Mouse (Mus musculus): Measurements from ENCODE around the gene Naa15.
A peak's percentile ranks its signal among the peaks of the same experiment; 100 is the strongest.
"Not testable (repeated sequence)": the region's sequence is repeated elsewhere in the genome, so short reads cannot be mapped to it uniquely, and the experiment has no call there.

The Naa15 gene

GRCm38 (mm10) chr3:51393018-51393417 is 21.9 kb upstream of the Naa15 start:
- not testable (repeated sequence) for ATAC-seq (ENCODE audit: insufficient number of reproducible peaks, low FRiP score, low TSS enrichment)

GRCm38 (mm10) chr3:51393651-51394050 is 21.3 kb upstream of the Naa15 start:
- ATAC-seq (ENCODE audit: insufficient number of reproducible peaks, low FRiP score, low TSS enrichment): no peak

DNA sequence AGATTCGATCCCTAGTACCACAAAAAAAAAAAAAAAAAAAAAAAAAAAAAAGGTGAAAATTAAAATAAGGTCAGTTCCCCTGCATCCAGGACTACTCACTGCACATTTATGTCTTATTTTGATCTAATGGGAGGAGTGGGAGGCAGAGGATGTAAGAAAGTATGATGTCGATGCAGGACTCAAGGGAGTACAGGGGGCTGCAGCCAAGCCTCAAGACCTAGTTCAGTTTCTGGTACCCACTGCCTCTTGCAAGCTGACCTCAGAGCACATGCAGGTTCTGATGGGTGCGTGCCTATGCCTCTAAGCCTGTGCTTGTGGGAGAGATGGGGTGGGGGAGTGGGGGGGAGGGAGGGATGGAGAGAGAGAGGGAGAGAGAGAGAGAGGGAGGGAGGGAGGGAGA is 20.1 kb upstream of the Naa15 start:
- ATAC-seq (ENCODE audit: insufficient number of reproducible peaks, low FRiP score, low TSS enrichment): no peak

DNA sequence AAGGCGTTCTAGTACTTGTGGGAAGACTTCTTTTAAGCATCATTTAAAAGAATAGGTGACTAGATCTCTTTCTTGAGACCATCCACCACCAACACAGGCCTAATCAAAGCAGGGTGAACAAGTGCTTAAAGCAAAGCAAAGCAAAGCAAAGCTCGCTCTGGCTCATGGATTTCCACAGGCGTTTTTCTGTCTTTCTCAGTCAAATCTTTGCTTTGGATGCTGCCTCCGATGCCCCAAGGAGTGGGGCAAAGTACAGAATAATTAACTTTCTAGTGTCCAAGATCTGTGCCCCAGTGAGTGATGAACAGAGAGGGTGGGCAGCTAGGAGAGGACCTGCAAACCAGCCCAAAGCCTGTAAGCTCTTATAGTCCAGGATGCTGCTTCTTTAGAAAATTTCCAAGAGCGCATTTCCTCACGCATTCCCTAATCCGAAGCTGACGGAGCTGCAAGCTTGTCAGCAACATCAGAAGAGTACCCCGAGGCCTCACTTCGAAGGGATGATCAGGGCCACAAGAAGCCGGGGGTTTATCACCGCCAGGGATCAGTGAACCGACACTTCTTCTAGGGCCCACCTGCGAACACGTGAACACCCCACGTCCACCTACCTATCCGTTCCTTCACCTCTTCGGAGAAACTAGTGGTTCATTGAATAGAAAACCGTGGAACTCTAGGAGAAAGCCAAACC is 19.3 kb upstream of the Naa15 start:
- no peak for ATAC-seq (ENCODE audit: insufficient number of reproducible peaks, low FRiP score, low TSS enrichment)

DNA sequence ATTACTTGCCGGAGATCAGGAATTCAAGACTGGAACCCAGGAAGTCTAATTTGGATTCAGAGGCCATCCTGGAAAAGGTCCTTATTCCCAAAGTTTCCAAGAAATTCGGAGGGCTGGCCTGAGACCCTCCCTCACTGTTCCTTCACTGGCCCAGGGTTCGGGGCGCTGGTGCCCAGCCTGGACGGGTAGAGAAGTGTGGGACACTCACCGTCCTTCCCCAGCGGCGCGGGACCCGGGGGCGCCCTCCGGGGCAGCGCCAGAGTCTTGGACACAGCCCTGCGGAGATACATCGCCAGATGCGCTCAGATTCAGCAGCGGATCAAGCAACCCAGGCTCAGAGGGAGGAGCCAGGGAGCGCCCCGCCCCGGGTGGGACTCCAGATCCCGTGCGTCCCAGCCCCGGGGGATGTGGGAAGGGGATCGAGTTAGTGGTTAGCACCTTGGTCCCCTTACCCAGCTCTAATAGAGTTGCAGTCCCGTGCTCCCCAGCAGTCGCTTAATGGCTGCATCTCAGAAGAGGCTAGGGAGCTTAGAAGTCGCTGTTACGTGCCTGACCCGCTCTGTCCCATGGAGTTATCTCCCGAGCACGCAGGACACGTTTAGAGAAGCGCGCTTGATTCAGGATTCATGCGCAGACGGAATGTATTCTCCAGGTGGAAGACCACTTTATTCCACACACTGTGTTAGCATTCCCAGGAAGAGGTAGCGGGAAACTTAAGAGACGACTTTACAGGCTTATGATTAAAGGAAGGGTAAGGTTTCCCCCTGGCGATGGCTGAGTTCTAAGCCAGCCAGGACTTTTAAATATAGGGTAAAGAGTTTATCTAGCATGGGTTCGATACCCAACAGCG is 18.5 kb upstream of the Naa15 start, which contains the start of gene Mgarp:
TSS of gene Mgarp (minus strand) at position 520 of the 850 bp plus-strand sequence.
- ATAC-seq (ENCODE audit: insufficient number of reproducible peaks, low FRiP score, low TSS enrichment): 0 out of 2 replicates have a peak, but pooled peaks have one; percentile 31

DNA sequence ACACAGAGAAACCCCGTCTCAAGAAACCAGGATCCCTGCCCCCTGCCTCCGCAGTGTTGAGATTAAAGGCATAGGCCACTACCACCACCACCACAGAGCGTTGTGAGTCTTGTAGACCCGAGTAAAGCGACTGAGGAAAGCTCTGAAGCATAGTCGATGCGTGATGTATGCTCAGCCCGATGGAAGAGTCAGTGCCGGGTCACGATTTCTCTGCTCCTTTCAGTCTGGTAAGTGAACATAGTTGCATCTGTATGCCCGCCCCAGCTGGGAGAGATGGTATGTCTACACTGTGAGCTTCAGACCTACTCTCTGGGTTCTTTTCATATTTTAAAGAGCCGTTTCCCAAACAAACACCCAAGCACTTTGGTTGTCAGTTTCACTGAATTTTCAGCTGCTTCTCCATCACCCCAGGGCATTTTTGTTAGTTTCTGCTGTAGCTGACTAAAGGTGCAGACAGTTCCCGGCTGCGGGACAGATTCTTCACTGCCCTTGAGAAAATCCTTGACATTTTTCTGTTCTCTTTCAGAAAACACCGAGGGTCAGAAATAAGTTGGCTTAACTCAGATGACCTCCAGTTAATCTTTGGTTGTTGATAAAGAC is 17.1 kb upstream of the Naa15 start:
- no peak for ATAC-seq (ENCODE audit: insufficient number of reproducible peaks, low FRiP score, low TSS enrichment)

DNA sequence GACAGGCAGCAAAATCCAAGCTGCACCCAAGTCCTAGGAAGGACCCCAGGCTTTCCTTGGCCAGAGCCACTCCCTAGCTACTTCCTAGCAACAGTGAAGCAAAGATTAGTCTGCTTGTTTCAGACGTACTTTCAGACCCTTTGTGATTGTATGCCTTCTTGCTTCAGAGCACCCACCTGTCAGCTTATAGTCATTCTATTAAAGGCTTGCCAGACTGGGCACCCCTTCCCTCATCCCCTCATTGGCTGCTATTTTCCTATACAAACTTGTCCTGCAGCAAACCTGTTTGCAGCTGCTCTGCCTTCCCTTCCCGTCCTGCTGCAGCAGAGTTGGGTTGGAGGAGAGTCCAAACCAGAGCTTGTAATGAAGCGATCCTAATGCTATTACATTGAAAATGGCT is 16.3 kb upstream of the Naa15 start:
- ATAC-seq (ENCODE audit: insufficient number of reproducible peaks, low FRiP score, low TSS enrichment): no peak

GRCm38 (mm10) chr3:51399531-51399930 is 15.4 kb upstream of the Naa15 start:
- ATAC-seq (ENCODE audit: insufficient number of reproducible peaks, low FRiP score, low TSS enrichment): no peak

DNA sequence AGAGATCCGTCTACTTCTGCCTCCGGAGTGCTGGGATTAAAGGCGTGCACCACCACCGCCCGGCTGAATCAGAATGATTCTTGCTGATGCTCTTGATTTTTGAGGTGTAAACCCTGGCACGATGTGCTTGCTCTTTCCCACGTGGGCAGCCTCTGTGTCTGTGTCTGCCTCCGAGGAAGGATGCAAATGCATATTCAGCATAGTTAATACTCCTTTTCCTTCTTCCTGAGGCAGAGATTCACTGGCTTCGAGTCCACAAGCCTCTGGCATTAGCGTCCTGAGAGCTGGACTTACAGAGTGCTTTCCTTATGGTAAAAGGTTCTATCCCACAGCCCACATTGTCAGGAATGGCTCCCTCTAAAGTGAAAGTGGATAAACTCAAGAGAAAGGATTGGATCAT is 14.3 kb upstream of the Naa15 start:
- ATAC-seq (ENCODE audit: insufficient number of reproducible peaks, low FRiP score, low TSS enrichment): no peak

- ATAC-seq (ENCODE audit: insufficient number of reproducible peaks, low FRiP score, low TSS enrichment): not testable (repeated sequence)
These were observed 12.9 kb upstream of the Naa15 start for GRCm38 (mm10) chr3:51402054-51402453.

GRCm38 (mm10) chr3:51402628-51403027 is 12.3 kb upstream of the Naa15 start:
- ATAC-seq (ENCODE audit: insufficient number of reproducible peaks, low FRiP score, low TSS enrichment): no peak

GRCm38 (mm10) chr3:51407870-51408560 is 6.9 kb upstream of the Naa15 start:
- ATAC-seq (ENCODE audit: insufficient number of reproducible peaks, low FRiP score, low TSS enrichment): no peak

DNA sequence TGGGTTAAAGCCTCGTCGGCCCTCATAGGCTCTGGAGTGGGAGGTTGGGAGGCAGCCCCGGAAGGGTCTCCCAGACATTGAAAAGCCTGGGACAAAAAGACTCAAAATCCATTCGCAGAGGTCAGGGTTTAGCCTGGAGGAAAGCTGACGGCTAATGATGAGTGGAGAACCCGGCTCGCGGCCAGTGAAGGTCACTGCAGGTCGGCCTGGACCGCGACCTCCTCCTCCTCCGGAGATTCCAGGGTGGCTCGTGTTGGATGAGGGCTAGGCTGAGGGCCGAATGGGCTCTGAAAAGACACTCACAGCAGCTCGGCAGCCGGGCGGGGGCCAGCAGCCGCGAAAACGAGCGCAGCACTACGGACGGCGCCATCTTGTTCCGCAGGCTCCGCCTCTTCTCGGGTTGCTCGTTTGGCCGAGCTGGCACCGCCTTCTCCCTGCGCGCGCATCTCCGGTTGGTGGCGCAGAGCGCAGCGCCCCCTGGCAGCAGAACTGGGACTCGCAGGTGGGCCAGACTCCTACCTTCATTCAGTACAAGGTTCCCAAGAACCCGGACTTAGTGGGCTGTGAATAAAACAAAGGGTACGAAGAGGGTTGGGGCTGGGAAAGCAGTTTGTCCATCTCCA is 6.3 kb upstream of the Naa15 start, which contains the start of gene Ndufc1:
TSS of gene Ndufc1 (minus strand) at position 428 of the 623 bp plus-strand sequence.
- ATAC-seq (ENCODE audit: insufficient number of reproducible peaks, low FRiP score, low TSS enrichment): peak; percentile 94

DNA sequence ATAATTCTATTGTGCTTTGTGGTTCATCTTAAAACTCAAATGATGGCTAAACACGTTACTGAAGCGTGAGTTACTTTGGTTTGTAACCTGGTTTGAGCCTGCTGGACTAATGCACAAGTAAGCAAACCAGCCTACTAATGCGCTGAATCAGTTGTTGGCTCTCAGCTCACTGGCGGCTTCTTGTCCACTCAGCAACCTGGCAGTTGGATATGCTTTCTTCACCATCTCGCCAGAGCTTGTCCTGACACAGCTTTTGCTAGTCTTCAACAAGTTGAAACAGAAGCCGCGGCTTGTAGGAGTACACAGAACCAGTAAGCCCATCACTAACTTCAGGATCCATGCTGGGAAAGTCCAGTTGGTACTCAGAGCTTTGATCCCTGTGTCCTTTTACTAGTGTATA is 2.5 kb upstream of the Naa15 start:
- ATAC-seq (ENCODE audit: insufficient number of reproducible peaks, low FRiP score, low TSS enrichment): no peak

DNA sequence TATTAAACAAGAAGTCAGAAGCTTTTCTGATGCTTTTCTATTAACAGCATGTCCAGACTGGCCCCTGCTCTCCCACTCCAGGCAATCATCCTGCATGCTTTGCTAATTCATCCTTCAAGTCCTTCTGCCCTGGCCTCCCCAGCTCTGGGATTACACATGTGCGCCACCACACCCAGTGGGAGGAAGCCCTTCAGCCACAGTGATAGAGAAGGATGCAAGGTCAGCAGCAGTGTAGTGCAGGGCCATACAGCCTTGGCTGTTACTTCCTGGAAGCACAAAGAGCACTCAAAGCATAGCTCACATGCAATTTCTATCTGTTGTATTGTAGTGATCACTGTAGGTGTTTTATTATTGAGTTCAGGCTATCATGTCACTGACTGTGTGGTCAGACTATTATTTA is 1.7 kb upstream of the Naa15 start:
- ATAC-seq (ENCODE audit: insufficient number of reproducible peaks, low FRiP score, low TSS enrichment): no peak

DNA sequence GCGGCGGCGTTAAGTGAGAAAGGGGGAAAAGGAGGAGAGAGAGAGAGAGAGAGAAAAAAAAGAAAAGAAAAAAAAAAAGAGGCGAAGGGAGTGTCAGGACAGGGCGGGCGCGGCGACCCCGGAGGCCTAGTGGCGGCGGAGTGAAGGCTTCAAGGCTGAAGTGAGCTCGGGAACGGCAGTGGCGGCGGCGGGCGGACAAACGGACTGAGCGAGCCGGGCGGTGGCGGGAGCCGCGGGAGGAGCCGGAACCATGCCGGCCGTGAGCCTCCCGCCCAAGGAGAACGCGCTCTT is 1.1 kb downstream of the Naa15 start:
- ATAC-seq (ENCODE audit: insufficient number of reproducible peaks, low FRiP score, low TSS enrichment): peak; percentile 57

DNA sequence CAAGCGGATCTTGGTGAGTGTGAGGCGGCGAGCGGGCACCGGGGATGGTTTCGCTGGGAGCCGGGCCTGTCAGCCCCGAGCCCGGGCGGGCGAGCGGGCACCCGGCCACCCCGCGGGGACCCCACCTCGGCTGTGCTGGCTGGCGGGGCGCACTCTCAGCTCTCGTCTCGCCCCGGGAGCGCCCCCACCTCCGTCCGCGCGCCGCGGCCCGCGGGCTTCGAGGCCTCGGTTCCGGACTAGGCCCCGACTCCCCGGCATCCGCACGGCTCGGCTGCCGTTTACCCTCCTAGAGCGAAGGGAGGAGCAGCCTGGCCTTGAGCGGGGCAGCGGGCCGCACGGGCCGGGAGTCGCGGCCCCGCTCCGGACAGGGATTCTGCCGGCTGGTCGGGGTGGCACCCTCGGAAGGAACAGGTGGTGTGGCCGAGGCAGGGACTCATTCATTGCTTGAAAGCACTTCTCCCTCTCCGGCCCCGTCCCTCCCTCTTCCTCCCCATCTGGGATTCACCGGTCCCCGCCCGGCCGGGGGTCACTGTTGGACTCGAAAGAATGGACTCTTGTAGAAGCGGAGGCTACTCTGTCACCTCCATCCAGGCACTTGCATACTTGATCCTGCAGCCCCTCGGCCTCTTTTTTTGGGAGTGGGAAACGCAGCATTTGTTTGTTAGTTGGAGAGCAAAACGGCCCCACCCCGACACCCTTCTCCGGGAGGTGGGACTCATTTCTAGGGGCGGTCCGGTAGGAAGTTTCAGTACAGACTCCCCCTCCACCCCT is 1.6 kb downstream of the Naa15 start:
- peak; percentile 29 for ATAC-seq (ENCODE audit: insufficient number of reproducible peaks, low FRiP score, low TSS enrichment)

- ATAC-seq (ENCODE audit: insufficient number of reproducible peaks, low FRiP score, low TSS enrichment): no peak
These were observed 2.1 kb downstream of the Naa15 start for GRCm38 (mm10) chr3:51417135-51417458.

DNA sequence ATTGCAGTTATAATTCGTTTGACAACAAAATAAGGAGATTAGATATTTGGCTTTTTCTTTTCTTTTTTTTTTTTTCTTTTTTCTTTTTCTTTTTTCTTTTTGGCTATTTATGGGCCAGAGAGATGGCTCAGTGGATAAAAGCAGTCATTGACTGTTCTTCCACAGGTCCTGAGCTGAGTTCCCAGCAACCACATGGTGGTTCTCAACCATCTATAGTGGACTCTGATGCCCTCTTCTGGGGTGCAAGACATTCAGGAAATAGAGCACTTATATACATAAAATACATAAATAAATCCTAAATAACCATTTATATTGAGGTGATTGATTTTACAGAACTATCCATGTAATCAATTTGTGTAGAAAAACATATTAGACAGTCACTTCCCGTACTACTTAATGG is 2.5 kb downstream of the Naa15 start:
- ATAC-seq (ENCODE audit: insufficient number of reproducible peaks, low FRiP score, low TSS enrichment): no peak

- no peak for ATAC-seq (ENCODE audit: insufficient number of reproducible peaks, low FRiP score, low TSS enrichment)
These were observed 3.0 kb downstream of the Naa15 start for GRCm38 (mm10) chr3:51417966-51418365.

Measured in cerebellum, adult (tissue).